Mouse (Mus musculus): ENCODE results near the gene Mrpl30. TPM values are rescaled to one million over a fixed set of nuclear protein-coding genes. Genes with fewer than 3 reads are reported as not detected.

The Mrpl30 gene
- total RNA-seq, 2 experiments from 2014 or later, result 190 to 223 TPM

- no peak for ATAC-seq (ENCODE audit: poor library complexity, severe bottlenecking)
Observed at GRCm38 (mm10) chr1:37899816-37900215, 9.5 kb downstream of the Mrpl30 start.

GRCm38 (mm10) chr1:37900288-37900687 is 10.0 kb downstream of the Mrpl30 start:
- ATAC-seq (ENCODE audit: poor library complexity, severe bottlenecking), result no peak

GRCm38 (mm10) chr1:37903178-37903577 is 12.9 kb downstream of the Mrpl30 start:
- ATAC-seq (ENCODE audit: poor library complexity, severe bottlenecking), result peak; percentile 82

- no peak for ATAC-seq (ENCODE audit: poor library complexity, severe bottlenecking)
Observed at GRCm38 (mm10) chr1:37912751-37913150, 22.5 kb downstream of the Mrpl30 start.

GRCm38 (mm10) chr1:37916393-37916792 is 26.1 kb downstream of the Mrpl30 start, which contains the start of gene Lyg2:
Gene Lyg2, minus strand, starts transcription at chr1:37916493.
- ATAC-seq (ENCODE audit: poor library complexity, severe bottlenecking), result no peak

GRCm38 (mm10) chr1:37917666-37918065 is 27.4 kb downstream of the Mrpl30 start:
- ATAC-seq (ENCODE audit: poor library complexity, severe bottlenecking), result no peak

GRCm38 (mm10) chr1:37918096-37918495 is 27.8 kb downstream of the Mrpl30 start:
- no peak for ATAC-seq (ENCODE audit: poor library complexity, severe bottlenecking)

GRCm38 (mm10) chr1:37922536-37922935 is 32.3 kb downstream of the Mrpl30 start:
- no peak for ATAC-seq (ENCODE audit: poor library complexity, severe bottlenecking)

GRCm38 (mm10) chr1:37925971-37926370 is 35.7 kb downstream of the Mrpl30 start:
- no peak for ATAC-seq (ENCODE audit: poor library complexity, severe bottlenecking)

GRCm38 (mm10) chr1:37931806-37932205 is 41.5 kb downstream of the Mrpl30 start:
- no peak for ATAC-seq (ENCODE audit: poor library complexity, severe bottlenecking)

Other genes with a start within 250 kb of the Mrpl30 start
- gene 2010300C02Rik, start 170.4 kb upstream of the Mrpl30 start, total RNA-seq (2015), result 0.11 and 0.34 TPM in 2 replicates
- not detected in 2 replicates for gene 2010300C02Rik, start 170.4 kb upstream of the Mrpl30 start, total RNA-seq (2017)
- gene Tsga10, start 24.0 kb upstream of the Mrpl30 start, total RNA-seq (2015), result 12.5 and 15.0 TPM in 2 replicates
- 14.1 and 14.8 TPM in 2 replicates for gene Tsga10, start 24.0 kb upstream of the Mrpl30 start, total RNA-seq (2017)
- 1.9 and 2.0 TPM in 2 replicates for gene Lipt1, start 18.7 kb upstream of the Mrpl30 start, total RNA-seq (2015)
- gene Lipt1, start 18.7 kb upstream of the Mrpl30 start, total RNA-seq (2017), result 0.22 and 1.5 TPM in 2 replicates
- 26.0 and 36.1 TPM in 2 replicates for gene Mitd1, start 66 bp upstream of the Mrpl30 start, total RNA-seq (2015)
- gene Mitd1, start 66 bp upstream of the Mrpl30 start, total RNA-seq (2017), result 28.3 and 30.2 TPM in 2 replicates
- gene Lyg2, start 26.0 kb downstream of the Mrpl30 start, total RNA-seq (2015), result not detected in 2 replicates
- gene Lyg2, start 26.0 kb downstream of the Mrpl30 start, total RNA-seq (2017), result not detected in 2 replicates
- gene Lyg1, start 67.3 kb downstream of the Mrpl30 start, total RNA-seq (2015), result not detected in 2 replicates
- gene Lyg1, start 67.3 kb downstream of the Mrpl30 start, total RNA-seq (2017), result not detected in 2 replicates
- 60.9 and 65.4 TPM in 2 replicates for gene Txndc9, start 107.4 kb downstream of the Mrpl30 start, total RNA-seq (2015)
- 48.1 and 51.9 TPM in 2 replicates for gene Txndc9, start 107.4 kb downstream of the Mrpl30 start, total RNA-seq (2017)
- 20.8 and 21.1 TPM in 2 replicates for gene Eif5b, start 107.5 kb downstream of the Mrpl30 start, total RNA-seq (2015)
- 7.6 and 14.3 TPM in 2 replicates for gene Eif5b, start 107.5 kb downstream of the Mrpl30 start, total RNA-seq (2017)
- 17.8 and 18.3 TPM in 2 replicates for gene Rev1, start 239.3 kb downstream of the Mrpl30 start, total RNA-seq (2015)
- gene Rev1, start 239.3 kb downstream of the Mrpl30 start, total RNA-seq (2017), result 20.7 and 23.0 TPM in 2 replicates